Mouse (Mus musculus): Measurements from ENCODE around the gene Cdk6.

- TF ChIP-seq POLR2A (IDR thresholded peaks at IDR 0.05; ENCODE audit: insufficient read depth, low read length), result no peak
- TF ChIP-seq CTCF (IDR thresholded peaks at IDR 0.05; ENCODE audit: low read depth, low read length), result no peak
Measured at GRCm38 (mm10) chr5:3538505-3539472, 197.5 kb downstream of the Cdk6 start.
